Mouse (Mus musculus) liver, embryonic 16.5 days (tissue): Measurements from ENCODE around the gene Mctp2. TPM values are rescaled to one million over a fixed set of nuclear protein-coding genes. Genes with fewer than 3 reads are reported as not detected.
A peak's percentile ranks its signal among the peaks of the same experiment; 100 is the strongest.

ENCODE experiments used
- ATAC-seq: fragments of 200-750 bp; cut with Nextera tagmentation; 2 replicates; pipeline ENCODE4 v1.8.0; 2017; ENCODE audit warnings: low read depth, mild to moderate bottlenecking, moderate number of reproducible peaks, moderate library complexity
- H3K27ac ChIP-seq: fragments of 300-500 bp; sonication (generic); 2 replicates; pipeline ENCODE4 v1.5.1; 2014; ENCODE audit warnings: mild to moderate bottlenecking, low read length
- H3K27me3 ChIP-seq: fragments of 300-500 bp; sonication (generic); 2 replicates; pipeline ENCODE4 v1.6.1; 2014; ENCODE audit warnings: low read depth, low read length, mixed read lengths; ENCODE audit not compliant: control insufficient read depth, insufficient read depth
- H3K36me3 ChIP-seq: fragments of 300-500 bp; sonication (generic); 2 replicates; pipeline ENCODE4 v1.6.1; 2014; ENCODE audit warnings: mild to moderate bottlenecking; ENCODE audit not compliant: control insufficient read depth, insufficient read depth
- H3K4me1 ChIP-seq: fragments of 300-500 bp; sonication (generic); 2 replicates; pipeline ENCODE4 v1.6.1; 2014; ENCODE audit warnings: low read depth, low read length, mixed read lengths; ENCODE audit not compliant: control insufficient read depth
- H3K4me2 ChIP-seq: fragments of 300-500 bp; sonication (generic); 2 replicates; pipeline ENCODE4 v1.6.1; 2014; ENCODE audit warnings: low read depth, low read length, mixed read lengths
- H3K4me3 ChIP-seq: fragments of 300-500 bp; sonication (generic); 2 replicates; pipeline ENCODE4 v1.5.1; 2014; ENCODE audit warnings: low read depth, mild to moderate bottlenecking, low read length
- H3K9ac ChIP-seq: fragments of 300-500 bp; sonication (generic); 2 replicates; pipeline ENCODE4 v1.6.1; 2014; ENCODE audit warnings: low read depth, low read length
- H3K9me3 ChIP-seq: fragments of 300-500 bp; sonication (generic); replicated peaks from 2 replicates; pipeline ENCODE4 v1.6.1; 2016; ENCODE audit warnings: low read length; ENCODE audit not compliant: control insufficient read depth
- WGBS: fragments of 180-500 bp; shearing (Covaris S2); extraction: QIAGEN DNeasy Blood & Tissue Kit; methylation state at CpG from one replicate; pipeline ENCODE4 v1.1.7; 2014; ENCODE audit not compliant: insufficient replicate concordance; 5-methylcytosine and 5-hydroxymethylcytosine counted together
- polyA plus RNA-seq: library from polyadenylated mRNA; unstranded; fragments of >200 nt; fragmentation: Nextera tagmentation; extraction: Ambion mirVana; gene quantifications from 2 replicates; pipeline ENCODE4 v1.2.1, GENCODE M21; 2015

Mctp2 gene
- polyA plus RNA-seq, 1 experiment from 2014 or later: 0.61 TPM

- H3K4me1 ChIP-seq: no peaks in the 10 kb centered on the region
- H3K36me3 ChIP-seq: no peaks in the 10 kb centered on the region
- WGBS: 58% methylated on average over 4 of the region's 4 CpGs
- no peak overlapping the region for H3K4me3 ChIP-seq
- no peak for ATAC-seq
- no peak overlapping the region for H3K9ac ChIP-seq
- H3K27me3 ChIP-seq: no peaks in the 10 kb centered on the region
- H3K9me3 ChIP-seq: no peaks in the 10 kb centered on the region
- no peak overlapping the region for H3K27ac ChIP-seq
- no peak overlapping the region for H3K4me2 ChIP-seq
Observed at GRCm38 (mm10) chr7:72293784-72294538, 12.4 kb downstream of the Mctp2 start.

- Histone ChIP-seq H3K9me3 (no peaks in the 10 kb centered on the region), H3K36me3 (no peaks in the 10 kb centered on the region), H3K4me2 (no peak overlapping the region; the same call in 1 of the 2 replicates), H3K4me1 (no peaks in the 10 kb centered on the region), H3K27ac (peak overlapping the region; percentile 49; the same call in 1 of the 2 replicates), H3K9ac (no peak overlapping the region), H3K27me3 (no peaks in the 10 kb centered on the region), H3K4me3 (no peak overlapping the region)
- ATAC-seq: peak; percentile 95
- 53% methylated on average over 8 of the region's 8 CpGs for WGBS
Observed at GRCm38 (mm10) chr7:72292232-72292913, 14.0 kb downstream of the Mctp2 start.

- WGBS: 15% methylated on average over 3 of the region's 3 CpGs
- Histone ChIP-seq H3K9ac (no peak overlapping the region), H3K4me2 (no peak overlapping the region), H3K4me3 (no peak overlapping the region), H3K36me3 (no peaks in the 10 kb centered on the region), H3K27ac (no peak overlapping the region), H3K9me3 (no peaks in the 10 kb centered on the region), H3K27me3 (no peaks in the 10 kb centered on the region), H3K4me1 (no peaks in the 10 kb centered on the region)
- no peak for ATAC-seq
Observed at GRCm38 (mm10) chr7:72280721-72281120, 25.7 kb downstream of the Mctp2 start.

GRCm38 (mm10) chr7:72278412-72278811 lies 28.0 kb downstream of the Mctp2 start:
- Histone ChIP-seq H3K4me1 (no peaks in the 10 kb centered on the region), H3K27me3 (no peaks in the 10 kb centered on the region), H3K36me3 (no peaks in the 10 kb centered on the region), H3K27ac (no peak overlapping the region), H3K4me3 (no peak overlapping the region), H3K9ac (no peak overlapping the region), H3K4me2 (no peak overlapping the region), H3K9me3 (no peaks in the 10 kb centered on the region)
- 45% methylated on average over 2 of the region's 2 CpGs for WGBS
- no peak for ATAC-seq

- Histone ChIP-seq H3K9me3 (no peaks in the 10 kb centered on the region), H3K4me2 (no peak overlapping the region), H3K4me3 (no peak overlapping the region), H3K27ac (no peak overlapping the region), H3K9ac (no peak overlapping the region), H3K4me1 (no peaks in the 10 kb centered on the region), H3K27me3 (no peaks in the 10 kb centered on the region), H3K36me3 (no peaks in the 10 kb centered on the region)
- ATAC-seq: no peak
- 50% methylated on average over 5 of the region's 5 CpGs for WGBS
Observed at GRCm38 (mm10) chr7:72275513-72275912, 30.9 kb downstream of the Mctp2 start.

GRCm38 (mm10) chr7:72271546-72271945 lies 34.9 kb downstream of the Mctp2 start:
- no peak for ATAC-seq
- 58% methylated on average over 6 of the region's 6 CpGs for WGBS
- H3K27ac ChIP-seq: no peak overlapping the region

GRCm38 (mm10) chr7:72269994-72270393 lies 36.4 kb downstream of the Mctp2 start:
- ATAC-seq: no peak
- Histone ChIP-seq H3K9me3 (no peaks in the 10 kb centered on the region), H3K9ac (no peak overlapping the region), H3K27ac (no peak overlapping the region), H3K4me1 (no peaks in the 10 kb centered on the region), H3K36me3 (no peaks in the 10 kb centered on the region), H3K27me3 (no peaks in the 10 kb centered on the region), H3K4me3 (no peak overlapping the region), H3K4me2 (no peak overlapping the region)
- 52% methylated on average over 6 of the region's 6 CpGs for WGBS

More at GRCm38 (mm10) chr7:72271546-72271945, 34.9 kb downstream of the Mctp2 start:
- H3K4me3 ChIP-seq: no peak overlapping the region
- H3K9me3 ChIP-seq: no peaks in the 10 kb centered on the region
- no peaks in the 10 kb centered on the region for H3K27me3 ChIP-seq
- H3K4me2 ChIP-seq: no peak overlapping the region
- no peaks in the 10 kb centered on the region for H3K36me3 ChIP-seq
- no peaks in the 10 kb centered on the region for H3K4me1 ChIP-seq
- no peak overlapping the region for H3K9ac ChIP-seq

- H3K27ac ChIP-seq: no peak overlapping the region
- no peaks in the 10 kb centered on the region for H3K4me1 ChIP-seq
- no peak; the same call in 1 of the 2 replicates for ATAC-seq
- no peaks in the 10 kb centered on the region for H3K9me3 ChIP-seq
- no peaks in the 10 kb centered on the region for H3K27me3 ChIP-seq
- no peak overlapping the region for H3K4me2 ChIP-seq
- H3K4me3 ChIP-seq: no peak overlapping the region
- WGBS: 51% methylated on average over 8 of the region's 8 CpGs
- no peaks in the 10 kb centered on the region for H3K36me3 ChIP-seq
- no peak overlapping the region for H3K9ac ChIP-seq
Observed at GRCm38 (mm10) chr7:72260766-72261655, 45.4 kb downstream of the Mctp2 start.
